Mouse (Mus musculus) stomach, embryonic 16.5 days (tissue): ENCODE measurements around the gene Ermap. TPM values are rescaled to one million over a fixed set of nuclear protein-coding genes. Genes with fewer than 3 reads are reported as not detected.

Experiments
- ATAC-seq: fragments of 200-750 bp; cut with Nextera tagmentation; 2 replicates; pipeline ENCODE4 v1.8.0; 2017; ENCODE audit warnings: moderate number of reproducible peaks, moderate TSS enrichment; ENCODE audit not compliant: insufficient read depth, low FRiP score
- H3K27ac ChIP-seq: fragments of 300-500 bp; sonication (generic); 2 replicates; pipeline ENCODE4 v1.5.1; 2014; ENCODE audit warnings: low read length
- H3K27me3 ChIP-seq: fragments of 300-500 bp; sonication (generic); 2 replicates; pipeline ENCODE4 v1.6.1; 2014; ENCODE audit warnings: low read length, control low read depth, mixed read lengths; ENCODE audit not compliant: control insufficient read depth, insufficient read depth
- H3K36me3 ChIP-seq: fragments of 300-500 bp; sonication (generic); 2 replicates; pipeline ENCODE4 v1.6.1; 2014; ENCODE audit warnings: low read length; ENCODE audit not compliant: control insufficient read depth, insufficient read depth
- H3K4me1 ChIP-seq: fragments of 300-500 bp; sonication (generic); 2 replicates; pipeline ENCODE4 v1.6.1; 2014; ENCODE audit warnings: low read length, control low read depth, mixed read lengths; ENCODE audit not compliant: control insufficient read depth, insufficient read depth
- H3K4me2 ChIP-seq: fragments of 300-500 bp; sonication (generic); 2 replicates; pipeline ENCODE4 v1.6.1; 2014; ENCODE audit warnings: low read depth, low read length, mixed read lengths
- H3K4me3 ChIP-seq: fragments of 300-500 bp; sonication (generic); replicated peaks from 2 replicates; pipeline ENCODE4 v1.5.1; 2014; ENCODE audit warnings: mild to moderate bottlenecking, low read length
- H3K9ac ChIP-seq: fragments of 300-500 bp; sonication (generic); 2 replicates; pipeline ENCODE4 v1.6.1; 2014; ENCODE audit warnings: low read length
- H3K9me3 ChIP-seq: fragments of 300-500 bp; sonication (generic); replicated peaks from 2 replicates; pipeline ENCODE4 v1.6.1; 2016; ENCODE audit warnings: low read length, control low read depth; ENCODE audit not compliant: control insufficient read depth
- WGBS: fragments of 180-500 bp; shearing (Covaris S2); extraction: QIAGEN DNeasy Blood & Tissue Kit; methylation state at CpG from one replicate; pipeline ENCODE4 v1.1.7; 2014; 5-methylcytosine and 5-hydroxymethylcytosine counted together
- polyA plus RNA-seq: library from polyadenylated mRNA; unstranded; fragments of >200 nt; fragmentation: Nextera tagmentation; extraction: Ambion mirVana; gene quantifications from 2 replicates; pipeline ENCODE4 v1.2.1, GENCODE M21; 2015

Gene Ermap
- polyA plus RNA-seq, 1 experiment from 2014 or later = 17.0 TPM

DNA sequence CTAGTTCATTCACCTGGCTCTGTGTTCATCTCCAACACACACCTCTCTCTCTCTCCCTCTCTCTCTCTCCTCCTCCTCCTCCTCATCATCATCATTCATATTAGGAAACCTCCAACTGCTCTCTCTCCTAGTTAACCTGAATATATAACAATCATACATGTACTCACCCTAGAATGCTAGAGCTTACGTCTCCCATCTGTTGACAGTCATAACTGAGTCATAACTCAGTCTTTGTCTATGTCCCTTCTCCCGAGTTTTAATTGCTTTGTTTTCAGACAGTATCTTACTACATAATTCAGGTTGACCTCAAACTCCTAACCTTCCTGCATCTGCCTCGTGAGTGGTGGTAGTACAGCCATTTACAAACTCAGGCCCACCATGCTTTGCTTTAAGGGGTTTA, 1.5 kb upstream of the Ermap start:
- Histone ChIP-seq H3K4me3 (no peak overlapping the region), H3K4me2 (no peak overlapping the region), H3K4me1 (peaks cover 3% of the 10 kb centered on the region), H3K27me3 (no peaks in the 10 kb centered on the region), H3K36me3 (no peaks in the 10 kb centered on the region), H3K9ac (no peak overlapping the region), H3K27ac (no peak overlapping the region), H3K9me3 (no peaks in the 10 kb centered on the region)
- ATAC-seq = no peak
- WGBS = 53% methylated on average over 3 of the region's 3 CpGs

DNA sequence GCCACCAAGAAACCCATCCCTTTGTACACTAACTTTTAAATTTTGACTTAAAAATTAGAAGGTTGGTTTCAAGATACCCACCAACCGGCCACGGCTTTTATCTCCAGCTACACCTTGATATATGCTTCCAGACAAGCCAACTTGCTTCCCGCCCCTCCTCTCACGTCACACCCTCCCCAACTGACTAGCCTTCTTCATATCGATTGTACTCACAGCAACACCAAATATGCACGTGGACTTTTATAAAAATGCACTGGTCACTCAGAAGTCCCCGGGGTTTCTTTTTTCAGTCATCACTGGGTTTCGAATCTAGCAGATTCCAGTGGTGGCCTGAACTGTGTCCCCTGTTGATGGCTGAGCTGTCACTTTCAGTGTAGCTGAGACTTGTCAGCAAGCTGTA, 807 bp upstream of the Ermap start:
- Histone ChIP-seq H3K4me2 (no peak overlapping the region), H3K9ac (no peak overlapping the region), H3K27ac (no peak overlapping the region), H3K4me1 (no peaks in the 10 kb centered on the region), H3K27me3 (no peaks in the 10 kb centered on the region), H3K9me3 (no peaks in the 10 kb centered on the region), H3K36me3 (no peaks in the 10 kb centered on the region), H3K4me3 (no peak overlapping the region)
- no peak for ATAC-seq
- WGBS = 80% methylated on average over 8 of the region's 8 CpGs

DNA sequence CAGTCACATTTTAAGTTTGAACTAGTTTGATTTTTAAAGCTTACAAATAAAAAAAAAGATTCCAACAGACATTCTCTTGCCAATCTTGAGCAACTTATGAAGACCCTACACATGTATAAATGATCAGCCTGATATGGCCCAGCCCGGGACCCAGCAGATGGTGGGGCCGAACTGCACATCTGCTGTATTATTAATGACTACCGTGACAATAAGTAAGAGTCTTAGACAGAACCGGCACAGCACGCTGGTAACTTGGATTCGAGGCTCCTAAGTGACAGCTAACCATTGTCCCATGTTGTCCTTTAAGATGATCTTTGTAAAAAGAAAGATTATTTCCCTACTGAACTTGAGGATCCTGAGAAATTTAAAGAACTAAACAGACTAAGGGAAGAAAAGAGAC, 419 bp downstream of the Ermap start:
- no peak overlapping the region for H3K27ac ChIP-seq
- no peak overlapping the region; the same call in 1 of the 2 replicates for H3K9ac ChIP-seq
- H3K27me3 ChIP-seq = no peaks in the 10 kb centered on the region
- no peaks in the 10 kb centered on the region for H3K36me3 ChIP-seq
- H3K9me3 ChIP-seq = no peaks in the 10 kb centered on the region
- WGBS = 66% methylated on average over 6 of the region's 6 CpGs
- H3K4me2 ChIP-seq = no peak overlapping the region
- ATAC-seq = no peak
- H3K4me1 ChIP-seq = no peaks in the 10 kb centered on the region
- H3K4me3 ChIP-seq = no peak overlapping the region

DNA sequence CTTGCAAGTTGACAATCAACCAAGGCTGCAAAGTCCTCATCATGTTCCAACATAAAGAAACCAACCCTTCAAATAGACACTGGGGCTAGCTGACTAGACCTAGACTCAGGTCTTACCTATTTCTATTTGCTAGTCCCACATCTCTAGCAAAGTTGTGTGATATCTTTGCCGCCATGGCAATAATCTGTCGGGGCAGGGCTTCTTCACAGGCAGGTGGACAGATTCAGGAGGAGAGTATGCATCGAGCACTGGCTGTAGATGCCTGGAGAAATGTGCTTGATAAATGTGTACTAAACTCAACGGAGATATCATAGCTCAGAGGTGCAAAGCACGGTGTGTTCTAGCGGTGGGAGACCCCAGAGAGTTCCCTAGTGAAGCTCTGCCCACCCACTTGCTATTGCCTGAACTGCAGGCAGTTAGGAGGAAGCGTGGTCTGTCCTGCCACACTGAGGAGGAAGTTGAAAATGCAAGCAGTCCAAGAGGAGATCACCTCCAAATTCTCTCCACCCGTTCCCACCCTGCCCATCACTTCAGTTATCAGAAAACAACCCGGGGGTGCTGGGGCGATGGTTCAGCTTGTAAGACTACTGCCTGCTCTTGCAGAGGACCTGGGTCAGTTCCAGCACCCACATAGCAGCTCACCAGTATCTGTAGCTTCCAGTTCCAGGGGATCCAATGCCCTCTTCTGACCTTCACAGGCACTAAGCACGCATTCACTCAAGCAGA, 1.6 kb downstream of the Ermap start:
- 36% methylated on average over 11 of the region's 11 CpGs for WGBS
- Histone ChIP-seq H3K9me3 (no peaks in the 10 kb centered on the region), H3K4me2 (no peak overlapping the region), H3K4me3 (no peak overlapping the region), H3K36me3 (no peaks in the 10 kb centered on the region), H3K9ac (no peak overlapping the region), H3K4me1 (no peaks in the 10 kb centered on the region), H3K27me3 (no peaks in the 10 kb centered on the region), H3K27ac (no peak overlapping the region)
- ATAC-seq = no peak

DNA sequence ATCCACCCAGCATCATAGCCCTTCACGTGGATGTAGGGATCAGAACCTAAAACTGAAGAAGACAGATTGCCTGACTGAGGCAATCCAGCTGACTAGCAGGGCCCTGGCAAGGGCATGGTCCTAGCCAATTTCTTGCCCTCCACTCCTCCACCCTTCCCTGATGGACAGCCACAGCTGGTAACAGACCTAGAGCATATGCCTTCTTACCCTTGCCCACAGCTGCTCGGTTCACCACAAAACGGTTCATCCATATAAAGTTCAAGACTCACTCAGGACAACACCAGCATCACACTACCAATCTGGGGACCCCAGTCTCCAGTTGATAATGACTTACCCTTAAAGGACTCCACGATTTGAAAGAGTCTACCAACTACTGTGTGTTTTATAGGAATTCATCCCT, 4.0 kb downstream of the Ermap start:
- Histone ChIP-seq H3K9ac (no peak overlapping the region), H3K9me3 (no peaks in the 10 kb centered on the region), H3K4me1 (no peaks in the 10 kb centered on the region), H3K36me3 (no peaks in the 10 kb centered on the region), H3K4me2 (no peak overlapping the region), H3K27me3 (no peaks in the 10 kb centered on the region), H3K4me3 (no peak overlapping the region), H3K27ac (no peak overlapping the region)
- ATAC-seq = no peak
- 79% methylated on average over 4 of the region's 4 CpGs for WGBS

DNA sequence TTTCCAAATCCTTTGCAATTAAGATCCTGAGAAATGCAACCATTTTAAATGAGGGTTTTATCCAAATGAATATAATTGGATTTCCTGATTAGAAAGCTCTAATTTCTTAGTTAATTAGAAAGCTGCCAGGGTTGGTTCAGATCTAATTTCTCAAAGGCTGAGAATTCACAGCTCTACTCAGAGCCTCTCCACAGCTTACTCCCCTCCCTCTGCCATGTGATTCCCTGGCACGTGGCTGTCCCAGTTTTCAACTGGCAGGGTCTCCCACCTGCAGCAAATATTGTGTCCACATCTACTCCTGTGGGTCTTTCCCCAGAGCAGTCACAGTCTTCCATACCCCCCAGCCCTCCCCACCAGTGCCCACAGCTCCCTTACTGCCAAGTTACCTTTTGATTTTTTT, 6.3 kb downstream of the Ermap start:
- WGBS = 48% methylated on average over 1 of the region's 1 CpGs
- Histone ChIP-seq H3K27me3 (no peaks in the 10 kb centered on the region), H3K4me2 (no peak overlapping the region), H3K9ac (no peak overlapping the region), H3K27ac (no peak overlapping the region), H3K36me3 (no peaks in the 10 kb centered on the region), H3K9me3 (no peaks in the 10 kb centered on the region), H3K4me1 (no peaks in the 10 kb centered on the region), H3K4me3 (no peak overlapping the region)
- no peak for ATAC-seq

DNA sequence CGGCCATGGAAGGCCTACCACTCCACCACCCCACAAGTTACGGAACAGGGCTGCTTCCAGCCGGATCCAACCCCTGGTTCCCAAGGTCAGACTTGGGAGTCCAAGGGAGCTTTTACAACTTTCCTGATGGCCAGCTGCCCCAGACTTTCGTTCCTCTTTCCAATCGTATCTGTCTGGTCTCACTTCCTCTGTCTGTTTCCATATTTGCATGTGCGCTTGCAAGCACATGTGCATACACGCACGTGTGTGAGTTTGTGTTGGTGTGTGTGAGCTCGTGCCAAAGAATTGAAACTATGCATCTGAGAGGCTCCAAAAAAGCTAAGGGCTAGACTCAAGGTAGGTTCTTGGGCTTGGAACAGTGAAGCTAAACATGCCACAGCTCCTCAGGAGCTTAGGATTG, 8.4 kb downstream of the Ermap start:
- no peak overlapping the region for H3K9ac ChIP-seq
- H3K36me3 ChIP-seq = no peaks in the 10 kb centered on the region
- no peak overlapping the region for H3K4me2 ChIP-seq
- H3K4me1 ChIP-seq = no peaks in the 10 kb centered on the region
- no peak overlapping the region for H3K4me3 ChIP-seq
- ATAC-seq = no peak
- no peaks in the 10 kb centered on the region for H3K9me3 ChIP-seq
- H3K27me3 ChIP-seq = no peaks in the 10 kb centered on the region
- no peak overlapping the region for H3K27ac ChIP-seq
- 79% methylated on average over 9 of the region's 9 CpGs for WGBS

DNA sequence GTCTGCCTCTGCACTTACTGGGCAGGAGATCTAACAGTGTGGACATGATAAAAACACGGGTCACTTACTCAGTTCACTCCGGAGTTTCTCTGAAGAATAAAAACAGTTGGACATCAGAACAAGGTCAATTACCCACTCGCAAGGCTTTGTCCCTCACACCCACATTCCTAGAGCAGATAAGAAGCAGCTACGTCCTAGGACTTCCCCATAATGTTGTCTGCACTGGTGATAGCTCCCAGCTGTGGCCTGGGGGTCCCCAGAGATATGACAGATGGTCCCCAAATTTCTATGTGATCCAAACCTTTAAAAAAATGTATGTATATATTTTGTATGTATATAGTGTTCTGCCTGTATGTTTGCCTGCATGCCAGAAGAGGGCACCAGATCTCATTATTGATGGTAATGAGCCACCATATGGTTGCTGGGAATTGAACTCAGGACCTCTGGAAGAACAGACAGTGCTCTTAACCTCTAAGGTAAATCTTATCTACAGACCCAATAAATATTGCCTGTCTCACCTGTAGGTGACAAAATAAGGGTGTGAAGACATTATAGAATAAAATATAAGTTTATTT, 9.6 kb downstream of the Ermap start:
- Histone ChIP-seq H3K4me3 (no peak overlapping the region), H3K9ac (no peak overlapping the region), H3K9me3 (no peaks in the 10 kb centered on the region), H3K36me3 (no peaks in the 10 kb centered on the region), H3K4me1 (no peaks in the 10 kb centered on the region), H3K27ac (no peak overlapping the region), H3K4me2 (no peak overlapping the region), H3K27me3 (no peaks in the 10 kb centered on the region)
- ATAC-seq = no peak
- WGBS = 49% methylated on average over 4 of the region's 4 CpGs

DNA sequence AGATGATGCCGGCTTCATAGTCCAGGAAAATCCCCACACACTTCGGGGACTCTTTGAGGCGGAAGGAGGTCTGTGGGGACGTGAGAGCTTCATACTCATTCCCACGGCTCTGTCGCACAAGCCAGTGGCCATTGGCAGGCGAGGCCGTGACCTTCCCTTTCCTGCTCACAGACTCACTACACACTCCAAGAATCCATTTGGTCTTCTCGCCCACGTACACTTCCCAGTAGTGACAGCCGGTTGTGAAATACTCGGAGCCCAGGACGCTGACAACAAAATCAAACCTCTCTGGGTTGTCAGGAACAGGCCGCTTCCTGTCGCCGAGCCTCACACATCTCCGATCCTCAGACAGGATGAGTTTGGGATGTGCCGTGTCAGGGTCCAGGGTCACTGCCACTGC, 11.5 kb downstream of the Ermap start:
- no peak overlapping the region for H3K27ac ChIP-seq
- no peaks in the 10 kb centered on the region for H3K4me1 ChIP-seq
- no peak overlapping the region for H3K9ac ChIP-seq
- H3K36me3 ChIP-seq = no peaks in the 10 kb centered on the region
- no peak overlapping the region for H3K4me3 ChIP-seq
- H3K9me3 ChIP-seq = no peaks in the 10 kb centered on the region
- H3K4me2 ChIP-seq = no peak overlapping the region
- ATAC-seq = no peak
- H3K27me3 ChIP-seq = no peaks in the 10 kb centered on the region
- 65% methylated on average over 18 of the region's 18 CpGs for WGBS
